Mouse (Mus musculus): ENCODE data around the gene Cpsf2. TPM values are rescaled to one million over a fixed set of nuclear protein-coding genes. Genes with fewer than 3 reads are reported as not detected.

The Cpsf2 gene
- polyA plus RNA-seq, 1 experiment from 2014 or later, result 24.2 TPM

DNA sequence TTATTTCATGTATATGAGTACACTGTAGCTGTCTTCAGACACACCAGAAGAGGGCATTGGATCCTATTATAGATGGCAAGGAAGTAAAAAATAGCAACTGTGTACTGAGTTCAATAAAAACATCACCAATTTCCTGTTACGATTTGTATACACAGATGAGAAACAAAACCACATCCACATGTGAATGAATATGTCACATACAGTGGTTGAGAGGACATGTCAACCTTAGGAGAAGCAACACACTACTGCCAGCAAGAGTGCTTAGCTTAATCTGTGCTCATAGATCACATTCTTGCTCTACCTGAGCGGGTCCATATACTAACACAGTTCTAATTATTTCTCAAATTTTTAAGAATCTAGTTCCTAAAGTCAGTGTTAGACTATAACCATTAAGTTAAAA lies 4.5 kb upstream of the Cpsf2 start:
- ATAC-seq (ENCODE audit: insufficient number of reproducible peaks, low FRiP score, low TSS enrichment, low read depth), result no peak
- peaks cover 23% of the 10 kb centered on the region for H3K36me3 ChIP-seq
- no peak overlapping the region for H3K4me2 ChIP-seq
- H3K27ac ChIP-seq, result no peak overlapping the region
- no peak overlapping the region for H3K9ac ChIP-seq
- H3K4me1 ChIP-seq, result peaks cover 2% of the 10 kb centered on the region; the same call in 1 of the 2 replicates
- no peaks in the 10 kb centered on the region for H3K9me3 ChIP-seq
- no peaks in the 10 kb centered on the region for H3K27me3 ChIP-seq
- WGBS, result 85% methylated on average over 2 of the region's 2 CpGs
- H3K4me3 ChIP-seq, result no peak overlapping the region

DNA sequence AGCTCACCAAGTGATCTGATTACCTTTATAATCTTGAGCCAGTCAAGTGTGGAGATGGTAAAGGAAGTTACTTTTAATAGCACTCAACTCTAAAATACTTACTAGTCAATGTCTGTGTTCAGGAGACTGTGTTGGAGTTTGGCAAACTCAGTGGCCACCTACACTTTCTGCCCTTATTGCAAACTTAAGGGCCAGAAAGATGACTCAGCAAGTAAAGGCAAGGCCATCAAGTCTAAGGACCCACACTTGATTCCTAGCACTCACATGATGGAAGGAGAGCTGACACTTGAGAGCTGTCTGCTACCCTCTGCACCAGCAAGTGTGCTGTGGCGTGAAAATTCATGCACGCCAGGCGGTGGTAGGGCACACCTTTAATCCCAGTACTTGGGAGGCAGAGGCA lies 3.6 kb upstream of the Cpsf2 start:
- WGBS, result 100% methylated on average over 3 of the region's 3 CpGs
- Histone ChIP-seq H3K9ac (no peak overlapping the region), H3K27ac (no peak overlapping the region), H3K4me2 (no peak overlapping the region), H3K4me1 (peaks cover 10% of the 10 kb centered on the region), H3K27me3 (no peaks in the 10 kb centered on the region), H3K9me3 (no peaks in the 10 kb centered on the region), H3K36me3 (peaks cover 23% of the 10 kb centered on the region), H3K4me3 (no peak overlapping the region)
- ATAC-seq (ENCODE audit: insufficient number of reproducible peaks, low FRiP score, low TSS enrichment, low read depth), result no peak

DNA sequence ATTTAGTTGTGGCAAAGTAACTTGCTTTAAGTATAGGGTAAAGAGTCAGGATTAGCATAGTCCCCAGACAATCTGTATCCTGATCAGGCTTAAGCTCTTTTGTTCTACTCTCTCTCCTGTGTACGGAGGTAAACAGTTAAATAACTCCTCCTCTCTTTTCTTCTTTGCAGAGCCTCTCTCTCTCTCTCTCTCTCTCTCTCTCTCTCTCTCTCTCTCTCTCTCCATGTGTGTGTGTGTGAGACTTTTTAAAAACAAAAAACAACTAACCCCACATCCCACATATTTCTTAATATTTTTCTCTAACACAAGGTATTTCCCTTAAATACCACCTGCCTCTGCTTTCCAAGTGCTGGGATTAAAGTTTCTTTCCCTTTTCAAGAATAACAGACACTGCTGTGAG lies 1.2 kb upstream of the Cpsf2 start:
- peak overlapping the region; percentile 95 for H3K4me3 ChIP-seq
- no peaks in the 10 kb centered on the region for H3K27me3 ChIP-seq
- WGBS, result 20% methylated on average over 1 of the region's 1 CpGs
- H3K36me3 ChIP-seq, result 0 out of 2 replicates have a peak, but pooled peaks cover 8% of the 10 kb centered on the region
- peaks cover 11% of the 10 kb centered on the region for H3K4me1 ChIP-seq
- no peaks in the 10 kb centered on the region for H3K9me3 ChIP-seq
- no peak for ATAC-seq (ENCODE audit: insufficient number of reproducible peaks, low FRiP score, low TSS enrichment, low read depth)
- H3K4me2 ChIP-seq, result peak overlapping the region; percentile 64
- H3K27ac ChIP-seq, result no peak overlapping the region
- 0 out of 2 replicates have a peak overlapping the region, but pooled peaks have one; percentile 92 for H3K9ac ChIP-seq

DNA sequence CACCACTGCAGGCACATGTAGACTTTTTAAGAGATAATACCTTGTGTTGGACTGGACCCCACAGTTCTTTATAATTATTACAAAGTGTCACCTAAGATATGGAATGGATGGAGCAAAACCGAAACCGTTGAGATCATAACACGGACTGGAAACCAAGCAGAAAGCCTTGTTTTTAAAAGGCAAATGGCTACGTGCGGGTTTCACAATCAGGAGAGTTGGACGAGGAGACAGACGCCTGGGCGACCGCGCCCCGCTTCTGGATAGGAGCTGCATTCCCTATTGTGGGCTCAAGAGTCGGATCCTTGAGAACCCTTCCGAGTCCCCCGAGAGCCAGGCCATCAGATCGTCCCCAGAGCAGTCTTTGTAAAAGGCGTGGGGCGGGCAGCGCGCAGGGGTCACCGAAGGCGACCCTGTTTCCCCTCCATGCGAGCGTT lies 604 bp upstream of the Cpsf2 start:
- peak; percentile 12; the same call in 1 of the 2 replicates for ATAC-seq (ENCODE audit: insufficient number of reproducible peaks, low FRiP score, low TSS enrichment, low read depth)
- peak overlapping the region; percentile 93 for H3K27ac ChIP-seq
- 0 out of 2 replicates have a peak, but pooled peaks cover 3% of the 10 kb centered on the region for H3K36me3 ChIP-seq
- H3K27me3 ChIP-seq, result no peaks in the 10 kb centered on the region
- peak overlapping the region; percentile 92 for H3K9ac ChIP-seq
- under 1% methylated on average over 23 of the region's 23 CpGs for WGBS
- H3K4me1 ChIP-seq, result peaks cover 11% of the 10 kb centered on the region
- peak overlapping the region; percentile 64 for H3K4me2 ChIP-seq
- H3K9me3 ChIP-seq, result no peaks in the 10 kb centered on the region
- H3K4me3 ChIP-seq, result peak overlapping the region; percentile 95

DNA sequence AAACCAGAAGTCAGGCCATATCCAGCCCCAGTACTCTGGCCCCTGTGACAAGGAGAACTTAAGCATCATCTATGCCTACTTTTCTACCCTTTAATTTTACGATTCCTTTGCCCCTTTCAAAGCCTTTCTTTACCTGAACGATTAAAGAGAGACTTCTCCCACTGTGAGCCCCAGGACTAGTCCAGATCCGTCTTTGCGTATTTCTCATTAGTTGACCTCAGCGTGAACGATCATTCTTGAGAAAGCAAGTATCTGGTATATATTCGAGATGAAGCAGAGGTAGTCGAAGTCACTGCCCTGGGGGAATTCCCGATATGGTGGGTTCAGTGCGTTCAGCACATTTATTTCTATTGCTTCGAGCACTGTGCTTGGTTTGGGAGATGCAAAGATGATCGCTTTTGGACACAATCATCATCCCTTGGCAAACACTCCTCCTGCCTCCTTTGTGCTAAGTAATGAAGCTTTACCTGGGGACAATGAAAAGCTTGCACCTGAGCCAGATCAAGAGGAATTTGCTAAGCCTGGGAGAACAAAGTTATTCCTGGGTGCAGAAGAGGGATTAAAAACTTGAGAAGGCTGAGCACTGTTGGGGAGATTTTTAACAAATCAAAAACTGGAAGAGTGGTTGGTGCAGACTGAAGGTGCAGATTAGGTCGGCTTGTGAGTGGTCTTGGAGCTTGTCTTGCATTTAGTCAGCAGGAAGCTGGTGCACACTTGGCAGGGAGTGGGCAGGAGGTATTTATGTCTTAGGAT lies 1.0 kb downstream of the Cpsf2 start:
- H3K27ac ChIP-seq, result peak overlapping the region; percentile 93; the same call in 1 of the 2 replicates
- 16% methylated on average over 13 of the region's 13 CpGs for WGBS

DNA sequence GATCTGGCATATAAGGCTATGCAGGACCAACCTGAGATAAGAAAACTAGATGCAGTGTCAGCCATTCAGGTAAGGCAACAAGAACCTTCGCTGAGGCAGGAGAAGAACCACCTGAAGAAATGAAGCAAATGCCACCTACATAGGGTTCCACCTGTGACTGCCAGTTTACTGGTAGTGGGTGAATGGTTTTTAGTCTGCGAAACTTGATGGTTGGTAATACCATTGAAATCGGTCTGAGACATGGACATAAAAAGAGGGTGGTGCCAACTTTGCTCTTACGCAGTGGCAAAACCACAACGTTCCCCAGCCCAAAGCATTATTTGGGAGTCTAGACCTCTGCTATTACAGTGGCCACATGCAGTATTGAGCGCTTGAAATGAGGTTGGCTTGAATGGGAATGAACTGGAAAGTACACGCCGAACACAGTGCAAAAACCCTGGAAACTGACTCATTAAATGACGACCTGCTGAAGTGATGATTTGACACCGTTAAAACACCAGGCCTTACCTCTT lies 1.7 kb downstream of the Cpsf2 start:
- no peak overlapping the region for H3K27ac ChIP-seq
- H3K4me2 ChIP-seq, result peak overlapping the region; percentile 64; the same call in 1 of the 2 replicates
- no peaks in the 10 kb centered on the region for H3K9me3 ChIP-seq
- H3K36me3 ChIP-seq, result peaks cover under 1% of the 10 kb centered on the region; the same call in 1 of the 2 replicates
- H3K4me1 ChIP-seq, result peaks cover 9% of the 10 kb centered on the region
- ATAC-seq (ENCODE audit: insufficient number of reproducible peaks, low FRiP score, low TSS enrichment, low read depth), result no peak
- H3K9ac ChIP-seq, result no peak overlapping the region
- H3K4me3 ChIP-seq, result no peak overlapping the region
- WGBS, result 86% methylated on average over 10 of the region's 10 CpGs
- no peaks in the 10 kb centered on the region for H3K27me3 ChIP-seq

More for the DNA sequence above, 1.0 kb downstream of the Cpsf2 start:
- no peaks in the 10 kb centered on the region for H3K27me3 ChIP-seq
- H3K4me2 ChIP-seq, result peak overlapping the region; percentile 64
- no peaks in the 10 kb centered on the region for H3K9me3 ChIP-seq
- H3K4me1 ChIP-seq, result peaks cover 11% of the 10 kb centered on the region
- 0 out of 2 replicates have a peak, but pooled peaks cover 2% of the 10 kb centered on the region for H3K36me3 ChIP-seq
- H3K4me3 ChIP-seq, result peak overlapping the region; percentile 95
- H3K9ac ChIP-seq, result peak overlapping the region; percentile 92
- no peak for ATAC-seq (ENCODE audit: insufficient number of reproducible peaks, low FRiP score, low TSS enrichment, low read depth)

DNA sequence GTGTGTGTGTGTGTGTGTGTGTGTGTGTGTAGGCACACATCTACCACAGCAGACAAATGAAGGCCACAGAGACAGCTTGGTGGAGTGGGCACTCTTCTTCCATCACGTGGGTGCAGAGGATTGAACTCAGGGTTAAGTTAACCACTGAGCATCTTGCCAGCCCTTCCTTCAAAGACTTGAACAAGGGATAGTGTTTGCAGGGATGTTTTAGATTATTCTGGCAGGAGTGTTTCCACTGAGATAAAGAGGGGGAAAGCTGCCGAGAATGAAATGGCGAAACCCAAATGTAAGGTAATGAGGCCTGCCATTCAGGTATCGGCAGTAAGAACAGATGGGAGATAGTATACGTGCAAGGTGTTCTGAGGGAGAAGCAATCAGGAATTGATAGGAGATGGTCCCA lies 2.4 kb downstream of the Cpsf2 start:
- WGBS, result 85% methylated on average over 5 of the region's 5 CpGs
- H3K9me3 ChIP-seq, result no peaks in the 10 kb centered on the region
- no peak overlapping the region for H3K9ac ChIP-seq
- H3K4me3 ChIP-seq, result no peak overlapping the region
- no peak overlapping the region for H3K4me2 ChIP-seq
- peaks cover 9% of the 10 kb centered on the region for H3K4me1 ChIP-seq
- no peaks in the 10 kb centered on the region for H3K27me3 ChIP-seq
- peaks cover 8% of the 10 kb centered on the region for H3K36me3 ChIP-seq
- no peak overlapping the region for H3K27ac ChIP-seq
- no peak for ATAC-seq (ENCODE audit: insufficient number of reproducible peaks, low FRiP score, low TSS enrichment, low read depth)

DNA sequence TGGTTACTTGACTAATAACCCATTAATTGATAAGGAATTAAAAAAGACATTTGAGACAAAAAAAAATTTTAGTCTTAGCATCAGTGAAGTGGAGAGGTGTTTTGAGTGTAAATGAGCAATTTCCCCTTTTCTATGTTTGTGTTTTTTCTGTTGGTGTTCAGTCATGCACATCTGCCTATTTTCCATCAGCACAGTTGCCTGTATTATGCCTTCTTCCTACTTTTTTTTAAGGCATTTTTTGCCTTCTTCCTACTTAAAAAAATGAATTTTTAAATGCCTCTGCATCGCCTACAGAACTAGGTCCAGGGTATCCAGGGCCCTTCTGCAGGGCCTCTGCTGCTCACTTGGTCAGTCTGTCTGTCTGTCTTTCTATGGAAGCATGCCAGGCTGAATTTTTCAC lies 2.8 kb downstream of the Cpsf2 start:
- WGBS, result 90% methylated on average over 1 of the region's 1 CpGs
- H3K4me3 ChIP-seq, result no peak overlapping the region
- H3K4me2 ChIP-seq, result no peak overlapping the region
- H3K4me1 ChIP-seq, result peaks cover 9% of the 10 kb centered on the region
- H3K9me3 ChIP-seq, result no peaks in the 10 kb centered on the region
- H3K9ac ChIP-seq, result no peak overlapping the region
- peaks cover 12% of the 10 kb centered on the region for H3K36me3 ChIP-seq
- H3K27me3 ChIP-seq, result no peaks in the 10 kb centered on the region
- no peak for ATAC-seq (ENCODE audit: insufficient number of reproducible peaks, low FRiP score, low TSS enrichment, low read depth)
- no peak overlapping the region for H3K27ac ChIP-seq

DNA sequence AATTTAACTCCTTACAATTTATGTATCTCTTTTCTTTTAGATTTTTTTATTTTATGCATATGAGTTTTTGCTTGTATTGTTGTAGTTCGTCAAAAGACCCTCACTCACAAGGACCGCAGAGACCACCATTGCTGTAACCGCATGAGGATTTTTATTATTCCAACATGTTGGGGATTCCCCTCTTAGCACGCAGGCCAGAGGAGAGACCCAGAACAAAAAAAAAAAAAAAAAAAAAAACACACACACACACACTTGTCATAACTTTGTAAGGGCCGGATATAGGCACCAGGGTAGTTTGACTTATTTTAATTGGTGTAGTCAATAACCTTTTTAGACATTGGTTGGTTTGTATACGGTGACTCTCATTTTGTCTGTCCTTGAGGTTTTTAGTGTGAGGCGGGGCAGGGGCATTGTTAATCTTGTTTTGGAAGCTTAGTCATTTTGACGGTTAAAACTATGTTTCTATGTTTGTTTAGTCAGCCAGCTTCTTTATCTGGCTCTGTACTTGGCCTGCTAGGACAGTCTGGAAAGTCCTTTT lies 3.5 kb downstream of the Cpsf2 start:
- Histone ChIP-seq H3K4me2 (no peak overlapping the region), H3K4me3 (no peak overlapping the region), H3K27me3 (no peaks in the 10 kb centered on the region), H3K9ac (no peak overlapping the region), H3K27ac (no peak overlapping the region), H3K9me3 (no peaks in the 10 kb centered on the region), H3K4me1 (peaks cover 9% of the 10 kb centered on the region), H3K36me3 (peaks cover 19% of the 10 kb centered on the region)
- 91% methylated on average over 8 of the region's 8 CpGs for WGBS
- no peak for ATAC-seq (ENCODE audit: insufficient number of reproducible peaks, low FRiP score, low TSS enrichment, low read depth)

DNA sequence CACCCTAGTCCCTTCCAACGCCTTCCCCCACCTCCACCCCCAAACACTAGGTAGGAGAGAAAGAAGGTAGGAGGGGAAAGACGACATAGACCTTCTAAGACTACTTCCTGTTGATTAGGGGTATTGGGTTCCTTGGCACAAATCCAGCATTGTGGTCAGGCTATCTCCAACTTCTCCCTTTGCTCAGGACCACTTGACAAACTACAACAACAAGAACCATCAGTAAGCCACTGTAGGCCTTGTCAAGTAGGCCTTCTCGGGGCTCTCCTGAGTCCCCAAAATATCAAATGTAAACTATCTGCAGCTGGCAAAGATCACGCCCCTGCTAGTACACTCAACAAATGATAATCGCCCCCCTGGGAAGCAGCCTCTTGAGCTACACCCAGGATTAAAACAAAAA lies 4.5 kb downstream of the Cpsf2 start:
- Histone ChIP-seq H3K9me3 (no peaks in the 10 kb centered on the region), H3K27ac (no peak overlapping the region), H3K36me3 (peaks cover 23% of the 10 kb centered on the region), H3K27me3 (no peaks in the 10 kb centered on the region), H3K4me3 (no peak overlapping the region), H3K4me2 (no peak overlapping the region), H3K9ac (no peak overlapping the region), H3K4me1 (peaks cover 9% of the 10 kb centered on the region)
- ATAC-seq (ENCODE audit: insufficient number of reproducible peaks, low FRiP score, low TSS enrichment, low read depth), result no peak
- WGBS, result 66% methylated on average over 5 of the region's 5 CpGs

DNA sequence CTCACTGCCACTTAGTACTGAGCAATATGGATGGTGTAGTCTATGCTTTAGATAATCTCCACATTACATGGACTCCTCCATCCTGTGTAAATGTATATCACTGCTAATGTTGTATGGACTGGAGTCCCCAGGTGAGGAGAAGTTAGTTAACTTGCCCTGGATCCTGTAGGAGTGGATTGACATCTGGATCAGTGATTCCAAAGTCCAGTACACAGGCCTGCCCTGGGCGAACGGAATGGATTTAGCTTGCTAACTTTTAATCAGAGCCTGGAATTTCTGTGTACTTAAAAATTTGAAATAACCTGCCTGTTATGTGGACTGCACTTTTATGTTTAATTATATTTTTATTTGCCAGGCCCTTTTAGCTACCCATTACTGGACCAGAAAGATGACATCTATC lies 5.8 kb downstream of the Cpsf2 start:
- H3K9ac ChIP-seq, result no peak overlapping the region
- H3K36me3 ChIP-seq, result peaks cover 31% of the 10 kb centered on the region
- WGBS, result 96% methylated on average over 2 of the region's 2 CpGs
- no peaks in the 10 kb centered on the region for H3K27me3 ChIP-seq
- H3K27ac ChIP-seq, result no peak overlapping the region
- H3K4me3 ChIP-seq, result no peak overlapping the region
- H3K4me2 ChIP-seq, result no peak overlapping the region
- H3K4me1 ChIP-seq, result peaks cover 8% of the 10 kb centered on the region
- ATAC-seq (ENCODE audit: insufficient number of reproducible peaks, low FRiP score, low TSS enrichment, low read depth), result no peak
- H3K9me3 ChIP-seq, result no peaks in the 10 kb centered on the region

DNA sequence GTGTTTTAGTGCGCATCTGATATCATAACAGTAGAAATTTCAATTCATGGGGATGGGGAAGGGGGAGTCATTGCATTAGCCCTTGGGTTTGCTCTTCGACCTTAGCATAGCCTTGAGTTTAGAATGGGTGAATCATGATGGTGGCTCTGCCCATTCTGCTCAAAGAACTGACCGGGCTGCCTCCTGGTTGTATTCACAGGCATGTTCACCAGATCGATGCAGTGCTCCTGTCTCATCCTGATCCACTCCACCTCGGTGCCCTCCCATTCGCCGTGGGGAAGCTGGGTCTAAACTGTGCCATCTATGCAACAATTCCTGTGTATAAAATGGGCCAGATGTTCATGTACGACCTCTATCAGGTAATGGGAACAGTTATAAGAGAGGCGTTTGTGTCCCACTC lies 7.2 kb downstream of the Cpsf2 start:
- Histone ChIP-seq H3K4me3 (no peak overlapping the region), H3K27me3 (no peaks in the 10 kb centered on the region), H3K36me3 (peaks cover 42% of the 10 kb centered on the region), H3K27ac (no peak overlapping the region), H3K9me3 (no peaks in the 10 kb centered on the region), H3K4me1 (no peaks in the 10 kb centered on the region), H3K9ac (no peak overlapping the region), H3K4me2 (no peak overlapping the region)
- 93% methylated on average over 9 of the region's 9 CpGs for WGBS
- no peak for ATAC-seq (ENCODE audit: insufficient number of reproducible peaks, low FRiP score, low TSS enrichment, low read depth)

Data from limb, embryonic 15.5 days (tissue).